Mouse (Mus musculus) kidney, postnatal 0 days (tissue): ENCODE measurements at regions not wholly inside any gene's neighbourhood (a gene's known extent, or its start where the extent isn't known, plus 50 kb on each side); places are given as distances from the start of the nearest gene placed in this dataset.

Experiments
- ATAC-seq: fragments of 200-750 bp; cut with Nextera tagmentation; replicated peaks from 2 replicates; pipeline ENCODE4 v1.8.0; 2017; ENCODE audit warnings: low read depth, moderate number of reproducible peaks, moderate TSS enrichment, moderate library complexity; ENCODE audit not compliant: low FRiP score
- DNase-seq: peaks from one replicate; pipeline ENCODE4 v3.0.0-alpha.2; 2016; ENCODE audit warnings: low spot score
- H3K27ac ChIP-seq: fragments of 300-500 bp; sonication (generic); 2 replicates; pipeline ENCODE4 v1.5.1; 2014; ENCODE audit warnings: mild to moderate bottlenecking
- H3K27me3 ChIP-seq: fragments of 300-500 bp; sonication (generic); 2 replicates; pipeline ENCODE4 v1.6.1; 2014; ENCODE audit warnings: low read length, mixed read lengths; ENCODE audit not compliant: insufficient read depth
- H3K36me3 ChIP-seq: fragments of 300-500 bp; sonication (generic); 2 replicates; pipeline ENCODE4 v1.6.1; 2014; ENCODE audit warnings: low read length, mixed read lengths; ENCODE audit not compliant: insufficient read depth
- H3K4me1 ChIP-seq: fragments of 300-500 bp; sonication (generic); replicated peaks from 2 replicates; pipeline ENCODE4 v1.6.1; 2014; ENCODE audit warnings: antibody characterized with exemption, low read length, mixed read lengths; ENCODE audit not compliant: insufficient read depth
- H3K4me2 ChIP-seq: fragments of 300-500 bp; sonication (generic); 2 replicates; pipeline ENCODE4 v1.6.1; 2014; ENCODE audit warnings: mild to moderate bottlenecking, low read length, moderate library complexity, mixed read lengths
- H3K4me3 ChIP-seq: fragments of 300-500 bp; sonication (generic); replicated peaks from 2 replicates; pipeline ENCODE4 v1.5.1; 2014; ENCODE audit warnings: low read depth, low read length
- H3K9ac ChIP-seq: fragments of 300-500 bp; sonication (generic); 2 replicates; pipeline ENCODE4 v1.6.1; 2014; ENCODE audit warnings: low read depth, low read length
- H3K9me3 ChIP-seq: fragments of 300-500 bp; sonication (generic); replicated peaks from 2 replicates; pipeline ENCODE4 v1.6.1; 2016; ENCODE audit warnings: low read length, inconsistent platforms, mixed read lengths
- CTCF ChIP-seq: IDR thresholded peaks from 2 replicates; pipeline ENCODE4 v1.5.1; 2016; ENCODE audit warnings: antibody characterized with exemption, low read depth, mild to moderate bottlenecking, moderate library complexity
- WGBS: fragments of 180-500 bp; shearing (Covaris S2); extraction: QIAGEN DNeasy Blood & Tissue Kit; methylation state at CpG from one replicate; pipeline ENCODE4 v1.1.7; 2014; 5-methylcytosine and 5-hydroxymethylcytosine counted together

GRCm38 (mm10) chr16:30737524-30737923 lies 138.0 kb downstream of the Fam43a start:
- no peak overlapping the region for H3K4me3 ChIP-seq
- H3K9me3 ChIP-seq: no peaks in the 10 kb centered on the region
- 74% methylated on average over 8 of the region's 8 CpGs for WGBS
- H3K36me3 ChIP-seq: no peaks in the 10 kb centered on the region
- no peak for DNase-seq
- peaks cover 5% of the 10 kb centered on the region; the same call in 1 of the 2 replicates for H3K4me1 ChIP-seq
- no peak for ATAC-seq
- 0 out of 2 replicates have a peak overlapping the region, but pooled peaks have one; percentile 5 for H3K27ac ChIP-seq
- no peak overlapping the region for H3K4me2 ChIP-seq
- H3K9ac ChIP-seq: no peak overlapping the region
- no peaks in the 10 kb centered on the region for H3K27me3 ChIP-seq
- no peak for TF ChIP-seq CTCF

GRCm38 (mm10) chr16:30739651-30740050 lies 140.1 kb downstream of the Fam43a start:
- Histone ChIP-seq H3K9me3 (no peaks in the 10 kb centered on the region), H3K27ac (no peak overlapping the region), H3K4me3 (no peak overlapping the region), H3K9ac (no peak overlapping the region), H3K4me2 (no peak overlapping the region), H3K36me3 (no peaks in the 10 kb centered on the region), H3K4me1 (peaks cover 11% of the 10 kb centered on the region; the same call in 1 of the 2 replicates), H3K27me3 (no peaks in the 10 kb centered on the region)
- ATAC-seq (no peak), DNase-seq (no peak)
- 74% methylated on average over 7 of the region's 7 CpGs for WGBS
- no peak for TF ChIP-seq CTCF

DNA sequence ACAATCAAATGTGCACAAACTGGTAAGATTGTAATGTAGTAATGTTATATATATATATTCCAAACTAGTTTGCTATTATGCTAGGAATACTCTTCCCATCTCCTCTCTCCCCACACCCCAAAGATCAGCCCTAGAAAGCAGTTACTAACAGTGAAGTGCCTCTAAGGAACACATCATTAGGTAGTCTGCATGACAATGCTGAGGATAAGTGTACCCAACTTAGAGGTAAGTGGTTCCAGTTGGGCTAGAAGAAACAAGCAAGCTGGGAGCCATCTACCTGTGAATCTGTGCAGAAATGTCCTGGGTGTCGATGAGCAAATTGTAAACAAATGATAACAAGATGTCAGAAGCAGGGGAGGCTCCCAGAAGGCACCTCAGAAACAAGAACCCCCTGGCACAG lies 141.7 kb downstream of the Fam43a start:
- Histone ChIP-seq H3K27ac (no peak overlapping the region), H3K4me1 (peaks cover 19% of the 10 kb centered on the region; the same call in 1 of the 2 replicates), H3K4me3 (no peak overlapping the region), H3K4me2 (no peak overlapping the region), H3K9me3 (no peaks in the 10 kb centered on the region), H3K27me3 (no peaks in the 10 kb centered on the region), H3K9ac (no peak overlapping the region), H3K36me3 (no peaks in the 10 kb centered on the region)
- no peak for TF ChIP-seq CTCF
- no peak for DNase-seq
- no peak for ATAC-seq
- WGBS: 91% methylated on average over 1 of the region's 1 CpGs

GRCm38 (mm10) chr16:30742474-30742873 lies 143.0 kb downstream of the Fam43a start:
- no peak overlapping the region for H3K9ac ChIP-seq
- no peaks in the 10 kb centered on the region for H3K9me3 ChIP-seq
- no peak overlapping the region for H3K4me3 ChIP-seq
- no peak overlapping the region for H3K4me2 ChIP-seq
- 53% methylated on average over 6 of the region's 6 CpGs for WGBS
- no peak for ATAC-seq
- H3K36me3 ChIP-seq: no peaks in the 10 kb centered on the region
- no peak overlapping the region for H3K27ac ChIP-seq
- no peak for DNase-seq
- TF ChIP-seq CTCF: no peak
- peaks cover 19% of the 10 kb centered on the region; the same call in 1 of the 2 replicates for H3K4me1 ChIP-seq
- no peaks in the 10 kb centered on the region for H3K27me3 ChIP-seq

- ATAC-seq: no peak
- Histone ChIP-seq H3K9me3 (no peaks in the 10 kb centered on the region), H3K27ac (no peak overlapping the region), H3K4me1 (0 out of 2 replicates have a peak, but pooled peaks cover 19% of the 10 kb centered on the region), H3K9ac (no peak overlapping the region), H3K27me3 (no peaks in the 10 kb centered on the region), H3K4me3 (no peak overlapping the region), H3K36me3 (no peaks in the 10 kb centered on the region), H3K4me2 (no peak overlapping the region)
- TF ChIP-seq CTCF: no peak
- WGBS: 54% methylated on average over 4 of the region's 4 CpGs
- no peak for DNase-seq
These were observed 144.0 kb downstream of the Fam43a start for GRCm38 (mm10) chr16:30743566-30743965.

DNA sequence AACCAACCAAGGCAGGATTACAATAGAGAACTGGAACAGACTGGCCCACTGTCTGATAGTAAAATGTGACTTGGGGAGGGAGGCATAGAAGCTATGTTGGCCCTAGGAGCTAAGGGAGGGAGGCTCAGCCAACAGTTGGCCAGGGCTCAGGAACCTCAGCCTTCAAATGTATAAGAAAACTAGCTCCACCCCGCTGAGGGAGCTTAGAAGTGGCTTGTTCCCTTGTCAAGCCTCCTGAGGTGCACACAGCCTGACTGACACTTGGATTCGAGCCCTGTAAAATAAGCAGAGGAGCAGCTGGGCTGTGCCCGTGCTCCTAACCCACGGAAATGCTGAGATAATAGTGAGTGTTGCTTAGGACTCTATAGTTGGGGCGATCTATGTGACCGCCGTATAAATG lies 144.7 kb downstream of the Fam43a start:
- no peaks in the 10 kb centered on the region for H3K27me3 ChIP-seq
- H3K4me3 ChIP-seq: no peak overlapping the region
- ATAC-seq (no peak), DNase-seq (no peak)
- H3K27ac ChIP-seq: no peak overlapping the region
- no peak overlapping the region for H3K4me2 ChIP-seq
- H3K9me3 ChIP-seq: no peaks in the 10 kb centered on the region
- WGBS: 65% methylated on average over 7 of the region's 7 CpGs
- no peaks in the 10 kb centered on the region for H3K36me3 ChIP-seq
- H3K4me1 ChIP-seq: 0 out of 2 replicates have a peak, but pooled peaks cover 19% of the 10 kb centered on the region
- no peak for TF ChIP-seq CTCF
- H3K9ac ChIP-seq: no peak overlapping the region
